ENCODE assay signal across 8 mouse cellular contexts in genomic region chr12:76016123-76017101, GRCm38 (mm10).
DNase-seq lines count a peak whose midpoint lies in the region; ATAC-seq lines count a peak whose summit lies in the region.

No protein-coding gene starts in this region.

- no peaks in the 10 kb centered on the region for H3K27me3 ChIP-seq in forebrain, embryonic 10.5 days (ENCODE audit: poor library complexity, severe bottlenecking)
- no peaks in the 10 kb centered on the region for H3K27me3 ChIP-seq in forebrain, embryonic 12.5 days
- no peaks in the 10 kb centered on the region for H3K27me3 ChIP-seq in embryonic facial prominence, embryonic 14.5 days (replicated peaks; ENCODE audit: control insufficient read depth, insufficient read depth, low read length)

- H3K9me3 ChIP-seq in forebrain, embryonic 10.5 days: no peaks in the 10 kb centered on the region
- H3K9me3 ChIP-seq in forebrain, embryonic 12.5 days: no peaks in the 10 kb centered on the region
- no peaks in the 10 kb centered on the region for H3K9me3 ChIP-seq in embryonic facial prominence, embryonic 14.5 days (ENCODE audit: control insufficient read depth, low read length)

- intact Hi-C loops in heart, postnatal 25 days (cut with DNase I): loop anchor here (1.0 kb wide), 1 partner anchor 161 kb away; the partner anchor contains the start of gene Esr2

- H3K4me1 ChIP-seq in forebrain, embryonic 10.5 days: peaks cover 10% of the 10 kb centered on the region
- peaks cover 3% of the 10 kb centered on the region; the same call in 1 of the 2 replicates for H3K4me1 ChIP-seq in forebrain, embryonic 12.5 days
- no peaks in the 10 kb centered on the region for H3K4me1 ChIP-seq in embryonic facial prominence, embryonic 14.5 days (ENCODE audit: control insufficient read depth, insufficient read depth, low read length)

- WGBS in forebrain, embryonic 10.5 days: 84% methylated on average over 14 of the region's 14 CpGs
- 73% methylated on average over 14 of the region's 14 CpGs for WGBS in forebrain, embryonic 12.5 days
- 83% methylated on average over 14 of the region's 14 CpGs for WGBS in embryonic facial prominence, embryonic 14.5 days

- no peak overlapping the region for H3K4me3 ChIP-seq in forebrain, embryonic 10.5 days
- H3K4me3 ChIP-seq in forebrain, embryonic 12.5 days (replicated peaks): no peak overlapping the region
- no peak overlapping the region for H3K4me3 ChIP-seq in embryonic facial prominence, embryonic 14.5 days (ENCODE audit: low read depth, low read length)

- peak; percentile 78 for DNase-seq in forebrain, embryonic 10.5 days (ENCODE audit: extremely low spot score, low spot score)
- peak; percentile 42 to 52 for DNase-seq in adrenal gland, postnatal 4 days (ENCODE audit: low spot score in 2 of 2)
- DNase-seq in embryonic facial prominence, embryonic 14.5 days (ENCODE audit: low spot score): peak; percentile 77
- peak; percentile 4 for DNase-seq in heart, postnatal 25 days (ENCODE audit: low spot score)
- peak; percentile 10 for DNase-seq in layer of hippocampus, adult 9-11 months
- peak; percentile 73 for DNase-seq in lung, postnatal 25 days (ENCODE audit: low spot score)
- peak; percentile 41 to 71 for DNase-seq in spleen, postnatal 14 days (ENCODE audit: low spot score in 2 of 2)

- no peak for ATAC-seq in forebrain, embryonic 12.5 days (ENCODE audit: low FRiP score)
- ATAC-seq in embryonic facial prominence, embryonic 14.5 days (ENCODE audit: low read depth): peak; percentile 55; the same call in 1 of the 2 replicates

- H3K4me2 ChIP-seq in forebrain, embryonic 12.5 days: no peak overlapping the region
- H3K4me2 ChIP-seq in embryonic facial prominence, embryonic 14.5 days (ENCODE audit: low read depth, low read length): no peak overlapping the region

- H3K36me3 ChIP-seq in forebrain, embryonic 10.5 days (replicated peaks): peaks cover 84% of the 10 kb centered on the region
- peaks cover 65% of the 10 kb centered on the region for H3K36me3 ChIP-seq in forebrain, embryonic 12.5 days (replicated peaks)
- peaks cover 15% of the 10 kb centered on the region; the same call in 1 of the 2 replicates for H3K36me3 ChIP-seq in embryonic facial prominence, embryonic 14.5 days (ENCODE audit: control insufficient read depth, insufficient read depth, low read length)

- no peak overlapping the region for H3K9ac ChIP-seq in forebrain, embryonic 12.5 days
- H3K9ac ChIP-seq in embryonic facial prominence, embryonic 14.5 days (ENCODE audit: low read depth, low read length): no peak overlapping the region

- no peak overlapping the region for H3K27ac ChIP-seq in forebrain, embryonic 10.5 days
- no peak overlapping the region for H3K27ac ChIP-seq in forebrain, embryonic 12.5 days
- no peak overlapping the region for H3K27ac ChIP-seq in embryonic facial prominence, embryonic 14.5 days (replicated peaks; ENCODE audit: low read depth, low read length)

Comparison
In these comparisons a context has a peak if more than half of its experiments do, and no peak if none do; other contexts are left out.
1. DNase-seq: peak in every context shown above with its lines; median percentile 78 in forebrain, embryonic 10.5 days; 77 in embryonic facial prominence, embryonic 14.5 days; 73 in lung, postnatal 25 days; 56 in spleen, postnatal 14 days; 47 in adrenal gland, postnatal 4 days; 10 in layer of hippocampus, adult 9-11 months; 4 in heart, postnatal 25 days.